Mouse (Mus musculus) G1E-ER4 (cell line): ENCODE measurements around the gene Nyx. TPM values are rescaled to one million over a fixed set of nuclear protein-coding genes. Genes with fewer than 3 reads are reported as not detected.

Experiments
- GATA1 ChIP-seq: IDR thresholded peaks from one replicate; pipeline ENCODE4 v1.8.0; 2012; ENCODE audit warnings: low read length, inconsistent platforms
- polyA plus RNA-seq: library from polyadenylated mRNA; stranded (reverse); fragments of >175 nt; gene quantifications from 2 replicates; pipeline ENCODE4 v1.2.3, GENCODE M21; 2012

The Nyx gene
- 0.02 and 0.04 TPM in 2 replicates for polyA plus RNA-seq

DNA sequence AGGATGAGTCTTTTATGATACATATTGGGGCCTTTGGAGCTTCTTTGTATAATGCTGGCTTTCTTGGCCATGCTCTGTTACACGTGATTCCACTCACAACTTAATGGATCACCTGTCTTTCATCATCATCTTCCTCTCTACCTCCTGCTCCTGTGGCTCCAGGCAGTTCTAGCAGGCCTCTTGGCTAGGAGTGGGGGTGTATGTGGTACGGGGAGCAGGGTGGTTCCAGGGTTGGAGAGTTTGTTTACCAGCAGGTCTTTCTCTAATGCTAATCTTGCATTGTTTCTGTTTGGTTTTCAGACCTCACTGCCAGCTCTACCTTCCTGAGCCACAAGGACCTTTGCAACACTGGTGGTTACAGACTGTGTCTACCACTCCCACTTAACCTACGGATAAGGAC, at the start of gene Nyx:
TSS of gene Nyx (plus strand) at position 301 of the 400 bp plus-strand sequence.
- no peak for TF ChIP-seq GATA1

DNA sequence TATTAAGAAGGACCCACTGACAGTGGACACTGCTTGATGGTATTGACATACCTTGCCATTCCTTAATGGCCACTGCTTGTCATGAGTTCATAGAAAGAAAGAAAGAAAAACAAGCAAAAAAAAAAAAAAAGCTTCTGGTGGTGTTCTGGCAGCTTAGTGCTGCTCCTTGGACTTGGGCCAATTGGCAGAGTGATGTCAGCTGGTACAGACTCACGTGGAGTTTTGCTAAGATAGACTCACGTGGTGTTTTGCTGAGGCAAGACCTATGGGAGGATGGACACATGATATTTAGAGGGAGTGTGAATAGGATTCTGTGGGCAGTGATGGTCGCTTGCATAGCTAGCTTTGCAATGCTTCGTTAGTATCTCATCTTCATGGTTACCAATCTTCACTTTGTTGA, 43.9 kb upstream of the Nyx start:
- TF ChIP-seq GATA1: no peak

DNA sequence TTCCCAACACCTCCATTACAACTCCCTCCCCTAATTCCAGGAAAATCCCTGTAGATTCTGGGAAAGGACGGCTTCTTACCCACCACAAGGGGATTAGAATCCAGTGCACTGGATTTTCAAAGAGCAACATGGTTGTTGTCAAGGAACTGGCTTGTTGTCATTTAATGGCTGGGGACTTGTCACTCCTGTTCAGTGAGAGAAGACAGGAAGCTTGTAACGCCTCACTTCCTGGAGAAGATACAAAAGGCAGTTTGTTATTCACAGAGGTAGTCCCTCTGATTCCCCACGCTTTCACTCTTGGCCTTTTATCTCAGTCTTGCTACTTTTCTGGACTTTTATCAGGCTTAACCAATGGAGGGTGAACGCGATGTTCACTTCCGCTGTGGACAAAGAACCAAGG, 34.5 kb upstream of the Nyx start:
- no peak for TF ChIP-seq GATA1

DNA sequence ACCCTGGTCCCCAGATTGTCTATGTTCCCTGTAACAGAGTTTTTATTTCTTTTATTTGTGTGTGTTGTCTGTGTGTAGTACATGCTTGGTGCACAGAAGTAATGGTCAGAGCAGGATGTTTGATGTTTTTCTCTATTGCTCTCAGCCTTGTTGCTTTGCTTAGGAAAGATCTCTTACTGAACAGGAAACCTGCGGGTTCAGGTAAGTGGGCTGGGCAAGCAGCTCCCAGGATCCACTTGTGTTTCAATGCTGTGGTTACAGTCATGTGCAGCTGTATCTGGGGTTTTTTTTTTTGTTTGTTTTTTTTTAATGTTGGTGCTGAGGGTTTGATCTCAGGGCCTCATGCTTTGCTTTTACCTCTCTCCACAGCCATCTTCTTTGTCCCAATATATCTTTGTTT, 7.1 kb upstream of the Nyx start:
- TF ChIP-seq GATA1: no peak

DNA sequence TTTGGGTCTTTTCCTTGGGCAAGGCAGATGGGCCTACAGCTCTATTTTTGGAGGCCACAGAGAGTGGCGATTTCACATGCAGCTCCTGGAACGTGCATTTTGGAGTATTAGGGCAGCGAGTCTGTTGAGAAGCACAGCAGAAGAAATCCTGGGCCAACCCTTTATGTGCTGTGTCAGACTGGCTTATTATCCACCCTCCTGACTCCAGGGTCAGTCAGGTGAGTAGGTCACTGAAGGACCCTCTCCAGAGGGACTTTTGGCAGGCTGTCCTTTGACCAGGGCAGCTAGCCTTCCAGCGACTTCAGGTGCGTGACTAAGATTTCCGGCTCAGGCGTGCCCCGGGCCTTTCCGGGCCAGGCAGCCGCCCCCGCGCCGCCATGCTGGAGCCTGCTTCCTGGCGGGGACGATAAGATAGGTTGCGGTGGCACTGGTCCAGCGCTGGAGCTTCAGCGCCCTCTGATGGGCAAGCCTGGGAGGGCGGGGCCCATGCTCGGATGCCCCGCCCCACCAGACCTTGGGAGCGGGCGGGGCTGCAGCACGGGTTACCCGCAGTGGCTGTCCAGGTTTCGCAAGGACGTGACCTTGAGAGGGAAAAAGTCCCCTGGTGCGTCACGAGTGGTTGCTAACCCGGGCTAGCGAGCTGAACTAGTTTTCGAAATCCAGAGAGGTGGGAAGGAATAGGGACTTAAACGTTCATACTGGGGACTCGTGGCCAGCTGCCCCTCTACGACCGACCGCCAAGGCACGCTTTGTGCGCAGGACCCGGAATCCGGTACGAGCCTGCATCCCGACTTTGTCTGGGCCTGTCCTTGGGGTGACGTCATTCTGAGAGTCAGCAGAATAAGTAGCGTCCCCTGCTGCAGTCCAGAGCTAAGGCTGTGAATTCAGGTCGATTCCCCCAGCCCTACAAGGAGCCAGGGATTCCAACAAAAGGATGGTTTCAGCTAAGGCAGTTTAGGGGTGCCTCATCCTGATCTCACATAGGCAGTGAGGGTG, 4.3 kb upstream of the Nyx start:
- TF ChIP-seq GATA1: no peak

DNA sequence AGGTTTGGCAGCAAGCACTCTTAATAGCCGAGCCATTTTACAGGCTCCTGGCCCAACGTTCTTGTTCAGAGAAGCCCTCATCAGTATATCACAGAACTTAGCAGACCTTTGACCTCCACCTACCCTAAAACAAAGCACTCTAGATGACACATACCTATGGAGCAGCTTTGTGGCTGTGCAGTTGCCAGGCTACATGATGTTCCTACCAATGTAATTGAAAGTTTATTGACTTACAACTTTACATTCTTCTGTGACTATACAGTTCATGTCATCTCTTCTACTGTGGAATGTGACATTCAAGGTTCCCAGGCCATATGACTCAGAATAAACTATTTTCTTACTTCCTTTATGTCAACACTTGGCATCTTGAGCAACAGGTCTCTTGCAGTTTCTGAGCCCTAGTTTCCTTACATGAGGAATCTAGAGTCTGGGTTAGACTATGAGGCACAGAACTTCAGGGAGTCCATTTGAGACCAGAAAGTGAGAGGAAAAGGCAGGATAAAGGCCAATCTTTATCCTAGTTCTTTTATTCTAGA, 2.9 kb upstream of the Nyx start:
- TF ChIP-seq GATA1: no peak

DNA sequence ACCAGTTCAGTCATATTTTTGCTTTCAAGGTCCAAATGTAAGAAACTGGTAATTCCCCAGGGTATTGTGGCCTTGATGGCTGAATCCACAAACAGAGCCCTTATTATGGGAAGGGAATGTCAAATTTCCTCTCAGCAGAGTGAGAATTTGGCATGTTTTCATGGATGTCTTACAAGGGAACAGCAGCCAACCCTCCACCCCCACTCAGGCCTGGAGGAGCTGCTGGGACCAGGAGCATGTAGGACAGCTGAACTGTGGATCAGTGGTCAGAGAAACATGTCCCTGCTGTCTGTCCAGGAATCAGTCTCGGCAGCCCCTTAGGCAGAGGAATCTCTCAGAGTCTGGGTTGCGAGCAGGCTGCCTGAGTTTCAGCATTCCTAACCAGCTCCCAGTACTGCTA, 771 bp downstream of the Nyx start:
- no peak for TF ChIP-seq GATA1

DNA sequence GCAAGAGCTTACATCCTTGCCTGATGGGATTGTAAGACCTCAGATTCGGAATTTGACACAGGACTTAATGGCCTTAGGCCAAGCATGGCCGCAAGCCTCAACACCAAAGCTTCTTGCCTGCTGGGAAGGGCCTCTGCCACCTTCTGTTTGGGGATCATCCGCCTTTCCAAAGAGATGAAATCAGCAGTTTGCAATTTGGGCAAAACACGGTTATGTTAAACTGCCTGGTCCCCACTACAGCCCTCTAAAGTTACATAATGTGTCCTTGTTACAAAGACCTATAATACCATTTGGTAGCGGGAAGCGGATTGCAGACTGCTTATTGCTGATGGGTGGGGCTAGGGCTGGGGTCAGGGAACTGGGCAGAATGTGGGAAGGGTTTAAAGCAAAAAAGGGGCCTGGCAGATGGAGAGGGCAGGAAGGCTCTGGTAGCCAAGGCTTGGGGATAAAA, 1.2 kb downstream of the Nyx start:
- TF ChIP-seq GATA1: no peak

DNA sequence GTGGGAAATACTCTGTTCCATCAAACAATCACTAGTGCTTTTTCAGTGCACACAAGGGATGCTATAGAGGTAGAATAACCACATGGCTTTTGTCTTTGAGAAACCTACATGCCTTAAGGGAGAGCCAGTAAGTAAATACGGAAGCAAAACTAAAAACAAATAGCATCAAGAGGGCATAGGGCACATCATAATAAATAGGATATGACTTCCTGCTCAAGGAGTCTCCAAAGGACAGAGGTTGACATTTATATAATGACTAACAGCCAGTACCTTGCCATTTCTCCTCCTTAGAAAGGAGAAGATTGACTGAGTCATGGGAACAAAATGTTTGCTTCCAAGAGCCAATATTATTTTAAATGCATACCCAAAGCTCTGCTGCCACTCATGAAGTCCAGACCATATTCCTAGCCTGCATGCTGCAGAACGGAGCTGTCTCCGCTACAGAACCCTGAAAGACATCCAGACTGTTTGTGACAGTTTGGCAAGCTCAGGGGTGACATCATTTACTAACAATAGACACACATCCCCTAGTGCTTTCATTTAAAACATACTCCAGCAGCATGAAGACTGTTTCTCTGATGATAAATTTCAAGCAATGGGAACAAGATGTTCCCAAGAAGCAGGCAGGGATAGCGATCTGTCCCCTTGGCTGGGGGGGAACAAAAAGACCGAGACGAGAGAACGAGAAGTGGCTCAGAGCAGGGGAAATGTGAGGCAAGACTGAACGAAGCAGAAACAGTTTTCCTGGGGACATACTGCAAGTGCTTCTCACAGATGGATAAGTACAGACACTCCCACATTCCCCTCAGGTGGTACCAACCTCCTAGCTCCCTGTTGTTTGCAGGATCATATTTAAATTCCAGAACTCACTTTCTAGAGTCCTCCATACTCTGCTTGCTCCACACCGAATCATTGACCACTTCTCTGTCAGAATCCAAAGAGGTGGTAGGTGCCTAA, 3.5 kb downstream of the Nyx start:
- no peak for TF ChIP-seq GATA1

DNA sequence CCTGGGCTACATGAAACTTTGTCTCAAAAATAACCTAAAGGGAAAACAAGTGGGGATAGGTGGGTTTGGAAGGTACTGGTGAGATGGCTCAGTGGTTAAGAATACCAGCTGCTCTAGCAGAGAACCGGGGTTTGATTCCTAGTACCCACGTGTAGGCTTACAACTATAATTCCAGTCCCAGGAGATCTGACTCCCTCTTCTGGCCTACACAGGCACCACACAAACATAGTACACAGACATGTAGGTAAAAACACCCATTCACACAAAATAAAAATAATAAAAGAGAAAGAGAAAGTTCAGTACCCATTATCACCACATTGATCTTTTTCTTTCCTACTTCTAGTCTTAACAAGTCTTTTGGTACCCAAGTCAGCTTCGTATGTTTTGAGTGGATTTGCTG, 6.0 kb downstream of the Nyx start:
- TF ChIP-seq GATA1: no peak

DNA sequence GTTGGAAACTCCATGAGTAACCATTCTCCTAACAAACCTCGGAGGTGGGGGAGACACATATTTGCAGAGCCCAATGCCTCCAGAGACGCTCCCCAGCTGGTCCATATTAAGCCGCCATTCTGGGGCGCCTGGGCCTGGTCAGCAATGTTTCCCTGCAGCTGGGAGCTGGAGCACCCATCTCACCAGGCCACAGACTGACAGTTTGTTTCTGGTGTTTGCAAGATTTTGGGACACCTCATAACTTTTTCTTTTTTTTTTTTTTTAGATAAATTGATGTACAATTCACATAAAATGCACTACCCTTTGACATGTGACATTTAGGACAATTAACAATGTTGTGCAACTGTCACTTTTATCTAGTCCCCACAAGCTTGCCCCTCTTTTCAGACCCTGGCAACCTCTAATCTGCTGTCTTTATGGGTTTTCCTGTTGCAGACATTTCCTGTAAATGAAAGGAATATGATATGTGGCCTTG, 6.9 kb downstream of the Nyx start:
- TF ChIP-seq GATA1: no peak

DNA sequence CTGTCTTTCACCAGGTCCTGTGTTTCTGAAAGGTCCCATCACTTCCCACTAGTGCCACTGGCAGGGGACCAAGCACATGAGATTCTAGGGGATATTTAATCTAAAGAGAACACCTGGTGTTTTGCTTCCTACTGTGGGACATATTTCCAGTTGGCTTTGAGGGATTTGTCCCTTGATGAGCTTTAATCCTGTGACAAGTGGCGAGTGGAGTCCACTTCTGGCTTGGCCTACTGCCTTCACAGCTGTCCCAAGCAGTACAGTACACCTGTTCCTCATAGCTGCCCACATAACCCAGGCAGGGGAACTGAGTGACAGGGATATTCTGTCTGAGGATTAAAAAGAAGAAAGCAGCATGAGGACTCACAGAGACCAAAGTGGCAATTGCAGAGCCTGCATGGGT, 9.5 kb downstream of the Nyx start:
- TF ChIP-seq GATA1: no peak

DNA sequence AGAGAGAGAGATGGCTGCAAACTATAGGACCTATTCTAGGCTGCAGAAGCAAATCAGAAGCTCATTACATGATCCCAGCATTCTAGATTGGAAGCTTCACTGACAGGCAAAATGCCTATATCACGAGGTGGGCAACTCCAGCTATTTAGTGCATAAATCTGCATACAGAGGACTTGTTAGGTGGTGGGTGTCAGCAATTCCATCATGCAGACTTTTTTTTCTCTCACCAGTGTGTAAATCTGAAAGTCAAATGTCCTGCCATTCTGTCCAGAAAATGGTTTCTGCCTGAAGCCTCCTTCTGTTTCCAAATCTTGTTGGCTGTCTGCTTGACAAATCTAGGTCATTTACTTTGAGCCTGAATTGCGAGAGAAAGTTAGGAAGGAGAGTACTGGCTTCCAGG, 11.7 kb downstream of the Nyx start:
- TF ChIP-seq GATA1: no peak

DNA sequence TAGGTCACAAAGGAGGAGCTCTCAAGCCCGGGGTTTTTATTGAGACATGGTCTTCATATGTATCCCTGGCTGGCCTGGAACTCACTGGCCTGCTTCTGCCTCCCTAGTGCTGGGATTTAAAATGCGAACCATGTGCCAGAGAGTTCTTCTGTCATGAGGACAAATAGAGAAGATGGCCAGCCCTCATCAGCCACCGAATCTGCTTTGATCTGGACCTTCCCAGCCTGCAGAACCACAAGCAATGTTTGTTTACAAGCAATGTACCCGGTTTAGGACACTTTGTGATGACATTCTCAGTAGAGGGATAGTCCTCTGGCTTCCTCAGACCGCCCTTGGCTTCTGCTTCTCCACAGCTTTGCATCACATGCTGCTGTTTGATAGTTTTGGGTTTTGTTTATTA, 12.4 kb downstream of the Nyx start:
- TF ChIP-seq GATA1: no peak

DNA sequence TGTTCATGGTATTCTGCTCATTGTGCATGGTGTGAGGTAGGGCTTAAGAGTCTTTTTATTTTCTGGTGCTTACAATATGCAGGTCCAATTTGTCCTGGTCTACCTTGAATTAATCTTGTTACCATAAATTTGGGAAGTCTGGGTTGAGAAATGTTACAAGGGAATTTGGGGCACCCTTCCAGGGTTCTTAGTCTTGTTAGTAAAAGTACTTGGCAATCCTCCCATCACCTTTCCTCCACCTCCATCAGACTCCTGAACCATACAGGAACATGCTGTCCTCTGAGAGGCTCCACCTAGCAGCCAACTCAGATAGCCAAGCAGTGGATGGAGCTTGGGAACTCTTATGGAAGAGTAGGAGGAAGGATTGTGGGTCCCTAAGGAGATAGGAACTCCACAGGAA, 13.7 kb downstream of the Nyx start:
- no peak for TF ChIP-seq GATA1

DNA sequence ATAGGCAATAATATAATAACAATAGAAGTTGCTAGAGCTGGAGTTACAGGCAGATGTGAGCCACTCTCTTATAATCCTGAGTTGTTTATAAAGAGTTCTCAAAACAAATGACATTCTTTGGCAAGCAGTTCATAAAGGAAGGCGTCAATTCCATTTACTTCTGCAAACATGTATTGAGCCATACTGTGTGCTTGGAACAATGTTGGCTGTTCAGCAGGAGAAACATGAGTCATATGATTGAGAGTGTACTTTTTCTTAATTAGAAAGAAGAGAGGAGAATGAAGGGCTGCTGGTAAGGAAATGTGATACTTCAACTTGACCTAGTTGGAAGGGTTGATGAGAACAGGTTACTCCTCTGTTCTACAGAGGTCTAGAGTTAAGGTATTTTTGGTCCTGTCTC, 16.7 kb downstream of the Nyx start:
- TF ChIP-seq GATA1: no peak
